Mouse (Mus musculus) embryo, embryonic 11 days (tissue): ENCODE measurements around the gene Rheb.
A peak's percentile ranks its signal among the peaks of the same experiment; 100 is the strongest.
"Not testable (repeated sequence)": the region's sequence is repeated elsewhere in the genome, so short reads cannot be mapped to it uniquely, and the experiment has no call there.

Source experiments
- DNase-seq: peaks from one replicate; pipeline ENCODE4 v3.0.0-alpha.2; 2015

The Rheb gene

GRCm38 (mm10) chr5:24841662-24842273 lies 656 bp downstream of the Rheb start:
- peak; percentile 71 for DNase-seq

DNA sequence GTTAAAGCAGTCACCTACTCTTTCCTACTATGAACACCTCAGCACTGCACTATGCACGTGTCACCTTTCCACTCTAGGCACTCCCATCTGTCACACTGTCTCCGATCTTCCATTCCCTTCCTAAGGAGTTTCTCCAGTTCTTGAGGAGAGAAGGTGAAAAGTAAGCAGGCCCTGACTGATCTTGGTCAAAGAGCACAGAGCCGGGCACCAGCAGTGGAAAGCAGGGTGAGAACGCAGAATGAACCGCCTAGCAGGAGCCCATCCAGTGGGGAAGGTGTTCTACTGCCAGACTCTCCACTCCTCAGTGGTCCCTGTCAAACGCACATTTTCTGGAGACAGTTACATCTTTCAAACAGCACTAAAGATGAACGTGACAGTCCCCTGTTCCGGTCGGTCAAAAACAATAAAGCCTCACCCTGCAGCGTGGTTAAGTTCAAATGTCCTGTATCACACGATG lies 1.4 kb downstream of the Rheb start:
- DNase-seq, result peak; percentile 5

DNA sequence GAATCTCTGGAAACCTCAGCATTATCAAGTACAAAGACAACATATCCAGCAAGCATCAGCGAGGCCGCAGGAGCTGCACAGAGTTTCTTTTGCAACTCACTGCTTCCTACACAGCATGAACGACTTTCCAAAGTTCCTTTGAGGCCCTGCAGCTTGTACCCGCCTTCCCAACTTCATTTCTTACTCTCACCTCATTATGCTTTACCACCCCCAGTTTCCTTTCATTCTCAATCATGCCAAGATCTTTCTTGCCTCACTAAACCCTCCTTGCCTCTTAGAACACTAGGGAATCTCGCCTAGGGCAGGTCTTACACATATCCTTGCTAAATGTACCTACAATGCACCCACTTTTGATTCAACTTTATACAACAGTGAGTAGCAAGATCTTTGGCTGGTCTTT lies 7.9 kb downstream of the Rheb start:
- DNase-seq, result no peak

DNA sequence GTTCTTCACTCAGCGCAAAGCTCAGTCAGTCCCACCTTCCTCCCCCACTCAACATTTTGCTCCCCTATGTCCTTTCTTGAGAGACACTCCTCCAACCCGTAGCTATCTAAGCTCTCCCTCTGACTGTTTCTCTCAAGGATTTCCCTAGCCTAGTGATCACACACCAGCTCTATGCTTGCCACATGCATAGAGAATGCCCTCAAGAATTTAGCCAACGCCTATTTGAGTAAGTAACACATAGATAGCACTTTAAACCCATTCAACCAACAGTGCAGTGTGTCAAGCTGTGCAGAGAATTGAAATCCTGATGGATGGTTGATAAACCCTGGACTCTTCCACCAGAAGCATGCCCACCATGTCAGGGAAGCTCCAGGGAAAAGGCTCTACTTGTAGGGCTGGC lies 10.5 kb downstream of the Rheb start:
- no peak for DNase-seq

DNA sequence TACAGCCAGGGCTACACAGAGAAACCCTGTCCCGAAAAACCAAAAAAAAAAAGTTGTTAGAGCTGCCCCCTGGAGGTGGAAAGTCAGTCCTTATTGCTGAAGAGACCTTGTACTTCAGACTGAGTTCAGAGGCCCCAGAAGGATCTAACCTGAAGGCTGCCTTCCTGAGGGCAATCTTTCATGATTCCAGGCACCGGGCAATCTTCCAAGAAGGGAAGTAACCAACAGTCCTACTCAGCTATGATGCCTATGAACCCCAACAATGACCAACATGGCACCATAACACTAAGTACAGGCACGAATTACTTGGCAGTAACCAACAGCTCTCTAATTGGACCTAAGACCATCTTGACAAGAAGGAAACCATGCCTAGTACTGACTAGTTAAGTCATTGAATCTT lies 14.0 kb downstream of the Rheb start:
- no peak for DNase-seq

- no peak for DNase-seq
These were observed 15.3 kb downstream of the Rheb start for GRCm38 (mm10) chr5:24827173-24827572.

- DNase-seq, result no peak
These were observed 16.2 kb downstream of the Rheb start for GRCm38 (mm10) chr5:24826056-24826770.

DNA sequence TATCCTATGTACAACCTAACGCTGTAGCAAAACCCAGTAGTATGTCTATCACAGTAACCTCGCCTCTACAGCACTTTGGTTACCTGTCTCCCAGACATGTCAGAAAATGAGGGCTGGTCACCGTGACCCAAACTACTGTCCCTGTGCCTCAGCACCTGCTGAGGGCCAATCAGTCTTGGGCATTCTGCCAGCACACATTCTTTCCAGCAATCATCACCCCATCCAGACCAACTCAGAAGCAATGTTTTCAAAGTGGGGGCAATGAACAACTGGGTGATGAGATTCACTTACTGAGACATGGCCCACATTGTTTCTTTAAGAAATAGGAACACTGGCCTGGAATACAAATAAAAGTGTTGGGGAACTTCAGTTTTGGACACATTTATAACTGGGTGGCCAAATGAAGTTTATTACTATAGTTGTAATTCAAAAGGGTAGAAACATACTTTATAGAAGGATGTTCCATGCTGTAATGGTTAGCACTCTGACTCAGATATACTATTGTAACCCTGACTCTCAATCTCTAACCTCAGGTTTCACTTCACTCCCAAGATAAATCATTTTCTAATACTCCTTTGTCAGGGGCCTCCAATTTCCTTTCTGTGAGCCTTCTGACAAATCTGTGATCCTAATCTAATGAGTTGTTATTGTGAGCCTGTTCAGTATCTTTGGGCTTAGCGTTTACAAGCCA lies 16.9 kb downstream of the Rheb start:
- no peak for DNase-seq

- DNase-seq, result no peak
These were observed 18.5 kb downstream of the Rheb start for GRCm38 (mm10) chr5:24823864-24824405.

DNA sequence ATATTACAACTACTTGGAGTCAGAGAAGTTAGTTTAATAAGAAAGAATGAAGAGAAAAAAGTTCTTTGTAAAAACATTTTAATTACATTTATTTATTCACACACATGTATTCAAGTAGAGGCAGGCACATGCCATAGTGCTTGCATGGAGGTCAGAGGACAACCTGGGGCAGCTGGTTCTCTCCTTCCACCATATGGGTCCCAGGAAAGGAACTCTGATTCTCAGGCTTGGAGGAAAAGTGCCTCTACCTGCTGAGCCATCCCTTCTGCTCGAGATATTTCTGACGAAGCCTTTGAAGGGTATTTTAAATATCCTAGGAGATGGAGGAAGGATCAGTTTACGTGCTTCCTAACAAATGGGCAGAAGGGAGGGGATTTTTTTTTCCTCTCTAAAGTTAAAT lies 19.6 kb downstream of the Rheb start:
- DNase-seq, result no peak

DNA sequence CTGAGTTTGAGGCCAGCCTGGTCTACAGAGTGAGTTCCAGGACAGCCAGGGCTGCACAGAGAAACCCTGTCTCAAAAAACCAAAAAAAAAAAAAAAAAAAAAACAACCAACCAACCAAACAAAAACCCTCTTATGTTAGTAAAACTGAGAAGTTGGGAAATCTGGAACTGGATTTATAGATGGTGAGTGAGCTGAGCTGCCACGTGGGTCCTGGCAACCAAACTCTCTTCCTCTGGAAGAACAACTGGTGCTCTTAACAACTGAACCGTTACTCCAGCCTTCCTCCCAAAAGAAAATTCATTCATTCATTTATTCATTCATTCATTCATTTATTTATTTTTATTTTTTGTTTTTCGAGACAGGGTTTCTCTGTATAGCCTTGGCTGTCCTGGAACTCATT lies 20.2 kb downstream of the Rheb start:
- DNase-seq, result not testable (repeated sequence)

DNA sequence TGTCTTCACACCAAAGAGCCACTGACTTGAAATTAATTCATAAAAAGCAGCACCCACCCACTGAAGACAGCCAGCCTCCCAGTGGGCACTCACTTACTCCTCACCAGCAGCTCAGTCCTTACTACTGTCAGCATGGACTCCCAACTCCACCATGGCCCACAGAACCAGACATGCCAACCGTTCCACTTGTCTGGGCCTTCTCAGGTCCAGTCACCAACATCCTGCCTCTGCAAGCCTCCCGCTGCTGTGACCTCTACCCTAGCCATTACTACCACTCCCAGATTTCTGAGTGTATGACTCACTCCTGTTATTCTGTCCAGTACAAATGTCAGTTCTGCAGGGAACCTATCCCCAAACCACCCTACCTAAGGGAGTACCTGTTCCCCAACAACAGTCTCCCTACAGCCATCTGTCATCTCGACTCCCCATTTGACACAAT lies 21.0 kb downstream of the Rheb start:
- DNase-seq, result no peak

DNA sequence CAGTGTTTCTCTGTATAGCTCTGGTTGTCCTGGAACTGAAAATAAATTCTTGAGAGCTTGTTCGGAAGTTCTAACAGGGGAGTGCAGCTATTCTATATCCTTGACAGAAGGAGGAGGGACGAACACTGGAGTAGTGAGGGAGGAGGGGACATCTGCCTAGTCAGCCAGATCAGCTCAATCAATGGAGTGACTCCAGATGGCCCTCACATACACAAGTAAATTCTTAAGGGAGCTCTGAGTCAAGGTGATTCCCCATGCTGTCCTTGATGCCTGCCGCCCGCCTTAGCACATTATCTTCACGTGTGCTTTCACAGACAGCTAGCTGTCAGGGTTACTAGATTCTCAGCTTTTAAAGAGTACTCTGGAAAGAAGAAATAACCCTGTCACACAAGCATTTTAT lies 21.8 kb downstream of the Rheb start:
- no peak for DNase-seq

DNA sequence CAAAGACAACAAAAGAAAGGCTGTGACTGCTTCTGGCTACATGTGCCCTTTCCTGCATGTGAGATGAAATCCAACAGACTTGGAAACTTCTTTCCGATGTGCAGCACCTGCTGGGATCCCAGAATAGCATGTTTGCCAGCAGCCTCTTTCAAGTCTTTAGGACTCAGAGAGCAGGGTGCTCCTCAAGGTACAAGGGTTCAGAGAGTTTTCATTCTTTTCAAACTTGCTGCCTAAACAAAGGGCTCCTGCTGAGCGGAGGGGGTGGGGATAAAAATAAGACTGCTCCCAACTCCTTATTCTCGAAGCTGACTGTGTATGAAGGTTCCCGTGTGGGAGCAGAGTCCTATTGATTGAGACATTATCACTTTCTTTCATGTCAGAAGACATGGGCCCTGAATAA lies 25.2 kb downstream of the Rheb start:
- no peak for DNase-seq

- DNase-seq, result no peak
These were observed 28.5 kb downstream of the Rheb start for GRCm38 (mm10) chr5:24813946-24814345.

- DNase-seq, result no peak
These were observed 29.4 kb downstream of the Rheb start for GRCm38 (mm10) chr5:24813005-24813404.

DNA sequence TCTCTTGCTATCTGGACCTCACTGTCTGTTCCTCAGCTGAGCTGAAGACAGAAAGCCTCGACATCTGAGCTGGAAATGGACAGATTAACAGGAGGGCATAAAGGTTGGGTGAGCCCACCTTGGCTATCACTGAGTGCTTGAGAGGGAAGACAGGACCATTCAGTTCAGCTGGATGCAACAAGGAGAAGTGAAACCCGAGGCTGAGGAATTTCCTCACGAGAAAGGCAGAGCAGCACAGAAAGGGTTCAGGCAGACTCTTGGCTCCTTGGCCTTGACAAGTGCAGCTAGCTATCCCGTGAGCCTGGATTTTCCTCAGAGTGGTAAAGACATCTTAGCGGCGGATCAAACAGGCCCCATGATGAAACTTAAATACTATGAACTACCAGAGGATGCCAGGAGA lies 37.2 kb downstream of the Rheb start:
- no peak for DNase-seq

GRCm38 (mm10) chr5:24804661-24805060 lies 37.8 kb downstream of the Rheb start:
- no peak for DNase-seq

- no peak for DNase-seq
These were observed 40.4 kb downstream of the Rheb start for GRCm38 (mm10) chr5:24801841-24802624.

- DNase-seq, result peak; percentile 44
These were observed 42.0 kb downstream of the Rheb start for GRCm38 (mm10) chr5:24800416-24800815.

GRCm38 (mm10) chr5:24798639-24799038 lies 43.8 kb downstream of the Rheb start:
- DNase-seq, result no peak

- DNase-seq, result no peak
These were observed 44.6 kb downstream of the Rheb start for GRCm38 (mm10) chr5:24797858-24798257.

DNA sequence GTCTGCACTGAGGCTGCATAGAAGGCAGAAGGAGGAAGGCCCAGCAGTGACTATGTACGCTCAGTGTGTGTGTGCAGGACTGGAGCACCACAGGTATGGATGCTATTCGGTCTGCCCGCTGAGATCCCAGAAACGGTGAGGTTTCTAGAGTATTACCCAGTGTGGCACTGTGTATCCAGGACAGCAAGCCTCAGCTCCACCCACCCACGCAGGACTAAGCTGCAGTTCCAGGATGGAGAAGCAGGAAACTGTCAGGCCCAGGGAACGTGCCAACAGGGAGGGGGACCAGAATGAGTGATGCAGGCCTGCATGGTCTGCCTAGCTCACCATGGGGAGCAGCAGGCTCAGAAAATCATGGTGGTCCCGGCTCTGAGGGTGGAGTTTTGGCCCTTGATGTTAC lies 49.5 kb downstream of the Rheb start:
- no peak for DNase-seq
